Mouse (Mus musculus) olfactory bulb, adult 2 months (tissue): Measurements from ENCODE around the gene Dis3l2. TPM values are rescaled to one million over a fixed set of nuclear protein-coding genes. Genes with fewer than 3 reads are reported as not detected.

Source experiments
- H3K27ac ChIP-seq: fragments of 200-500 bp; 2 replicates; pipeline ENCODE4 v1.5.1; 2012; ENCODE audit warnings: low read depth, low read length; ENCODE audit not compliant: insufficient read depth
- H3K4me1 ChIP-seq: fragments of 200-500 bp; 2 replicates; pipeline ENCODE4 v1.6.1; 2012; ENCODE audit warnings: low read length; ENCODE audit not compliant: control insufficient read depth, insufficient read depth
- H3K4me3 ChIP-seq: fragments of 200-500 bp; 2 replicates; pipeline ENCODE4 v1.5.1; 2012; ENCODE audit warnings: mild to moderate bottlenecking, low read depth, low read length, moderate library complexity; ENCODE audit not compliant: insufficient read depth
- CTCF ChIP-seq: fragments of 200-500 bp; IDR thresholded peaks from 2 replicates; pipeline ENCODE4 v1.5.1; 2012; ENCODE audit warnings: low read depth, mild to moderate bottlenecking, low read length, moderate library complexity; ENCODE audit not compliant: insufficient read depth
- POLR2A ChIP-seq: fragments of 200-500 bp; IDR thresholded peaks from 2 replicates; pipeline ENCODE4 v1.6.1; 2012; ENCODE audit warnings: mild to moderate bottlenecking, low read depth, low read length, moderate library complexity; ENCODE audit not compliant: insufficient read depth
- WGBS: fragments of 180-500 bp; shearing (Covaris S2); methylation state at CpG from one replicate; pipeline ENCODE4 v1.1.7; 2018; 5-methylcytosine and 5-hydroxymethylcytosine counted together
- polyA plus RNA-seq: library from polyadenylated mRNA; stranded (reverse); fragments of >200 nt; gene quantifications from 2 replicates; pipeline ENCODE4 v1.2.4, GENCODE M21; 2012; ENCODE audit warnings: low replicate concordance; ENCODE audit not compliant: missing spikeins, insufficient read depth, insufficient read length

The Dis3l2 gene
- polyA plus RNA-seq, 1 experiment = not detected

DNA sequence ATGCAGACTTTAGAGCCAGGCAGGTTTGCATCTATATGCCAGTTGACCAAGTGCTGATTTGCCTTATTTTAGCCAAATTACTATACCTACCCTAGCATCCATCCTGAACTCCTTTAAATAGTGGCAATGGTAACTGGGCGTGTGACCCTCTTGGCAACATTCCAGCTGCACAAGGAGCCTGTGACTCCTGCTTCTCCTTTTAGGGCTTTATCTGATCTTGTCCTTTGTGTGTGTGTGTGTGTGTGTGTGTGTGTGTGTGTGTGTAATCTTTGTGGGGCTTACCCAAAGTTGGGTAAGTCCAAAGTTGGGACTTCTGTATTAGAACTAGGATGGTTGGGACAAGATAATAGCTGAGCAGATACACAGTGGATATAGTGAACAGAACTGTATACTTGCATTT lies 302.8 kb downstream of the Dis3l2 start:
- Histone ChIP-seq H3K4me1 (no peaks in the 10 kb centered on the region; the same call in 1 of the 2 replicates), H3K27ac (no peak overlapping the region), H3K4me3 (no peak overlapping the region)
- 92% methylated on average over 1 of the region's 1 CpGs for WGBS
- TF ChIP-seq POLR2A = no peak
- no peak for TF ChIP-seq CTCF

DNA sequence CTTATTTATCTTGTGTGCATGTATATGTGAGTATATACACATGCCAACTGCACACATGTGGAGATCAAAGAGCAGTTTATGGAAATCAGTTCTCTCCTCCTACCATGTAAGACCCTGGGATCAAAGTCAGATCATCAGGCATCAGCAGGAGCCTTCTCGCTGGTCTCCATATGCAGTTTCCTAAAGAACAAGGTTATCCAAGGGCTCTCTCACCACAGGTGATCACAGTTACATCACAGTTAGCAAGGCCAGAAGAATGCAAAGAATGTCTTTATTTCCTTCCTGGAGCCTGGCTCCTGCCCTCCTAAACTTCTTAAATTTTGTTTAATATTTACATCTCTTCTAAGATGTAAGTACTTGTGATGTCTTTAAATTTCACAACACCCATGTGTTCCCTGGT lies 304.6 kb downstream of the Dis3l2 start:
- TF ChIP-seq POLR2A (no peak), CTCF (no peak)

DNA sequence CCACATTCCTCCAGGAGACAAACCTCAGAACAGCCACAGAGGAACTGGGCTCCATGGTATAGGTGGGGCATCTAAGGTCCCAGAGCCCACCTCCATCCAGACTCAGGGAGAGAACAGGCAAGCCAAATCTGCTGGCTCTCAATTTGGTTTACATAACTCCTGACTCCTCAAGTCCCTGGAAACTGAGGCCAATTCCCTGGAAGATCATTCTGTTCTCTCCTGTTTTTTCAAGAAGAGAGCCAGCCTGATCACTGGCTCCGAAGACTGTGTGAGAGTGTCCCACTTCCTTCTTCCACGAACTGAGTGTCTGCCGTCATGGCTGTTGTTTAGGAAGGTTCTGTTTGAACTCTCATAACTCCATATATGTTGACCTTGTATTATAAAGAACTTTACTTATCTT lies 305.5 kb downstream of the Dis3l2 start:
- 93% methylated on average over 3 of the region's 3 CpGs for WGBS
- peaks cover 3% of the 10 kb centered on the region for H3K4me1 ChIP-seq
- H3K27ac ChIP-seq = no peak overlapping the region
- no peak overlapping the region for H3K4me3 ChIP-seq
- TF ChIP-seq POLR2A = no peak
- no peak for TF ChIP-seq CTCF

More for the DNA sequence above, 304.6 kb downstream of the Dis3l2 start:
- no peak overlapping the region for H3K4me3 ChIP-seq
- 84% methylated on average over 1 of the region's 1 CpGs for WGBS
- H3K27ac ChIP-seq = no peak overlapping the region
- peaks cover 3% of the 10 kb centered on the region for H3K4me1 ChIP-seq

GRCm38 (mm10) chr1:87010629-87011330 lies 307.2 kb downstream of the Dis3l2 start:
- H3K27ac ChIP-seq = no peak overlapping the region
- TF ChIP-seq CTCF (no peak), POLR2A (no peak)
- WGBS = 51% methylated on average over 12 of the region's 12 CpGs
- H3K4me1 ChIP-seq = peaks cover 3% of the 10 kb centered on the region
- H3K4me3 ChIP-seq = no peak overlapping the region

- no peak overlapping the region for H3K27ac ChIP-seq
- TF ChIP-seq POLR2A (no peak), CTCF (no peak)
- 84% methylated on average over 3 of the region's 3 CpGs for WGBS
Measured at GRCm38 (mm10) chr1:87011718-87012117, 308.1 kb downstream of the Dis3l2 start.

DNA sequence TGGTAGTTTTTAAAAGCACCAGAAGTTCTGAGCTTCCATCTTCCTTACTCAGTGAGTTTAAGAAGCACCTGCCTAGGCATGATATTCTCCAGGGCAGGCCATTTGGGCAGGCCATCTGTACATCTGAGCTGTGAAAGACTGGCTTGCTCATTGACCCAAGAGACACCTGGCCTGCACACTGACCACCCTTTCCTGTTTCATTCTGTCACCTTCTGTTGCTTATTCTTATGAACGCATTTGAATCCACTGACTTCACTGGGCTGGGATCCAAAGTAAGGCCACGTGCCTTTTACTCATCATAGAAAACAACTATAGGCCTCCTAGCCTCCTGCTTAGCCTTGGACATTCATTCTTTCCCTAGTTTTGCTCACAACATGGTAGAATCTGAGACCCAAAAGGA lies 309.0 kb downstream of the Dis3l2 start:
- peaks cover 3% of the 10 kb centered on the region for H3K4me1 ChIP-seq
- 70% methylated on average over 2 of the region's 2 CpGs for WGBS
- TF ChIP-seq CTCF (no peak), POLR2A (no peak)
- no peak overlapping the region for H3K27ac ChIP-seq
- no peak overlapping the region for H3K4me3 ChIP-seq

More at GRCm38 (mm10) chr1:87011718-87012117, 308.1 kb downstream of the Dis3l2 start:
- H3K4me3 ChIP-seq = no peak overlapping the region
- H3K4me1 ChIP-seq = peaks cover 3% of the 10 kb centered on the region

DNA sequence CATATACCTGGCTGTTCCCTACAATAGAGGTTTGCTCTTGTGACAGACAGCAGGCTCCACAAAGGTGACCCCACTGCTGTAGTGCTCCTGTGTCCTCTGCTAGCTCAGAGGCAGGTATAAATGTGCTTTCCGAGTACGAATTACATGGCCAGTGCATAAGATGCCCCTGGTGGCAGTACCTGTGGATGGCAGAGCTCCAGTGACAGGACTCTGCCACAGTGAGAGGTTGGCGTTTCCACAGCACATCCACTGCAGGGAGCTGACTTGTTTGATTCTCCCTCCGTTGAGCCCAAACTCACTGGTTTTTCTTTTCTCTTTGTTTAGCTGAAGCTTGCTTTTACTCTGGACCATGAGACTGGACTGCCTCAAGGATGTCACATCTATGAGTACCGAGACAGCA lies 317.1 kb downstream of the Dis3l2 start:
- Histone ChIP-seq H3K4me3 (no peak overlapping the region), H3K4me1 (no peaks in the 10 kb centered on the region), H3K27ac (no peak overlapping the region)
- 88% methylated on average over 5 of the region's 5 CpGs for WGBS
- no peak for TF ChIP-seq CTCF
- no peak for TF ChIP-seq POLR2A

GRCm38 (mm10) chr1:87021584-87021983 lies 318.0 kb downstream of the Dis3l2 start:
- no peak overlapping the region for H3K4me3 ChIP-seq
- WGBS = 88% methylated on average over 3 of the region's 3 CpGs
- no peak overlapping the region for H3K27ac ChIP-seq
- H3K4me1 ChIP-seq = no peaks in the 10 kb centered on the region
- no peak for TF ChIP-seq POLR2A
- no peak for TF ChIP-seq CTCF

DNA sequence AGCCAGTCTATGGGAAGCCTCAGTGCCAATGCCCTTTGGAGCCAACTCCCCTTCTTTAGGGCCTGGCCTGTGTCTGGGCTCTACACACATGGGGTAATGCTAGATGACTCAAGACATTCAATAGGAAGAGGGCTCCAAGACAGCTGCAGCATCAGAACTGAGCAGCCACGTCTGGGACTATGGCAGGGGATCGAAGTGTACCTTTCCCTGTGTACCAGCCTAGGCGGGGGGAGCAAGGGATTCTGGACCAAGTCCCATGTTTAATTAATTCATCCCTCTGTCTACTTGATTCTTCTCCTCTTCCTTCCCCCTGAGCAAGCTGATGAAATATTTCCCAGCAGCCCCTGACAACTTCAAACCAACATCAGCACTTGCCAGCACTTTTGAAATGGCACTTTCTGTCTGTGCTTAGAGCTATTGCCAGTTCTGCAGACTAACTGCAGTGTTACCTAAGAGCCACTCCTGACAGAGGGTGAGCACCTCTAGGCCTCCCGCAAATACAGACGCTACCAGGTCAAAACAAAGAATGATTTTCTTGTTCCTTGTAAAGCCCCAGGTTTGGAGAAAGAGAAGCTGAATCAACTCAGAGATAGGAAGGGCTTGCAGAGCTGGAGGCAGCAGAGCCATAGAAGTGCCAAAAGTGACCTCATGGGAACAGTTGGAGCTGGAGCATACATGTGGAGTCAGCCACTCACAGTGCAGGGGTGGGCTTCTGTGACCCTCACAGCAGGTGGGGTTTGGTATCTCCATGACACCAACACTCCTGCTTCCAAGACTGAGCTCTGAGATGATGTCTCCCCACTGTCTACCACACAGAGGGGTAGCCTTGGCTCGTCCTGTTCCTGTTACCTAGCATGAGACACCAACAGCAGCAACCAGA lies 319.9 kb downstream of the Dis3l2 start:
- TF ChIP-seq POLR2A (no peak), CTCF (no peak)
- WGBS = 73% methylated on average over 6 of the region's 6 CpGs
- Histone ChIP-seq H3K4me1 (no peaks in the 10 kb centered on the region), H3K4me3 (no peak overlapping the region), H3K27ac (no peak overlapping the region)
